Mouse (Mus musculus) heart, embryonic 15.5 days (tissue): ENCODE data around the gene Zfp473. TPM values are rescaled to one million over a fixed set of nuclear protein-coding genes. Genes with fewer than 3 reads are reported as not detected.

Source experiments
- ATAC-seq: fragments of 200-750 bp; cut with Nextera tagmentation; replicated peaks from 2 replicates; pipeline ENCODE4 v1.8.0; 2017; ENCODE audit warnings: low read depth, moderate TSS enrichment; ENCODE audit not compliant: insufficient number of reproducible peaks, insufficient read depth, low FRiP score
- H3K27ac ChIP-seq: fragments of 300-500 bp; sonication (generic); 2 replicates; pipeline ENCODE4 v1.5.1; 2015; ENCODE audit warnings: mild to moderate bottlenecking, inconsistent platforms
- H3K27me3 ChIP-seq: fragments of 300-500 bp; sonication (generic); 2 replicates; pipeline ENCODE4 v1.6.1; 2015; ENCODE audit warnings: inconsistent platforms
- H3K36me3 ChIP-seq: fragments of 300-500 bp; sonication (generic); 2 replicates; pipeline ENCODE4 v1.6.1; 2015; ENCODE audit warnings: mild to moderate bottlenecking, inconsistent platforms
- H3K4me1 ChIP-seq: fragments of 300-500 bp; sonication (generic); replicated peaks from 2 replicates; pipeline ENCODE4 v1.6.1; 2015; ENCODE audit warnings: inconsistent platforms
- H3K4me2 ChIP-seq: fragments of 300-500 bp; sonication (generic); 2 replicates; pipeline ENCODE4 v1.6.1; 2015; ENCODE audit warnings: inconsistent platforms, mild to moderate bottlenecking, moderate library complexity
- H3K4me3 ChIP-seq: fragments of 300-500 bp; sonication (generic); 2 replicates; pipeline ENCODE4 v1.5.1; 2015; ENCODE audit warnings: mild to moderate bottlenecking, inconsistent platforms
- H3K9ac ChIP-seq: fragments of 300-500 bp; sonication (generic); 2 replicates; pipeline ENCODE4 v1.6.1; 2015; ENCODE audit warnings: mild to moderate bottlenecking, inconsistent platforms
- H3K9me3 ChIP-seq: fragments of 300-500 bp; sonication (generic); replicated peaks from 2 replicates; pipeline ENCODE4 v1.6.1; 2016; ENCODE audit warnings: inconsistent platforms
- WGBS: fragments of 180-500 bp; shearing (Covaris S2); methylation state at CpG from one replicate; pipeline ENCODE4 v1.1.7; 2015; ENCODE audit warnings: mixed read lengths; 5-methylcytosine and 5-hydroxymethylcytosine counted together
- polyA plus RNA-seq: library from polyadenylated mRNA; unstranded; fragments of >200 nt; fragmentation: Nextera tagmentation; extraction: Ambion mirVana; gene quantifications from 2 replicates; pipeline ENCODE4 v1.2.1, GENCODE M21; 2015

Zfp473 gene
- polyA plus RNA-seq, 1 experiment from 2014 or later: 0.47 TPM

DNA sequence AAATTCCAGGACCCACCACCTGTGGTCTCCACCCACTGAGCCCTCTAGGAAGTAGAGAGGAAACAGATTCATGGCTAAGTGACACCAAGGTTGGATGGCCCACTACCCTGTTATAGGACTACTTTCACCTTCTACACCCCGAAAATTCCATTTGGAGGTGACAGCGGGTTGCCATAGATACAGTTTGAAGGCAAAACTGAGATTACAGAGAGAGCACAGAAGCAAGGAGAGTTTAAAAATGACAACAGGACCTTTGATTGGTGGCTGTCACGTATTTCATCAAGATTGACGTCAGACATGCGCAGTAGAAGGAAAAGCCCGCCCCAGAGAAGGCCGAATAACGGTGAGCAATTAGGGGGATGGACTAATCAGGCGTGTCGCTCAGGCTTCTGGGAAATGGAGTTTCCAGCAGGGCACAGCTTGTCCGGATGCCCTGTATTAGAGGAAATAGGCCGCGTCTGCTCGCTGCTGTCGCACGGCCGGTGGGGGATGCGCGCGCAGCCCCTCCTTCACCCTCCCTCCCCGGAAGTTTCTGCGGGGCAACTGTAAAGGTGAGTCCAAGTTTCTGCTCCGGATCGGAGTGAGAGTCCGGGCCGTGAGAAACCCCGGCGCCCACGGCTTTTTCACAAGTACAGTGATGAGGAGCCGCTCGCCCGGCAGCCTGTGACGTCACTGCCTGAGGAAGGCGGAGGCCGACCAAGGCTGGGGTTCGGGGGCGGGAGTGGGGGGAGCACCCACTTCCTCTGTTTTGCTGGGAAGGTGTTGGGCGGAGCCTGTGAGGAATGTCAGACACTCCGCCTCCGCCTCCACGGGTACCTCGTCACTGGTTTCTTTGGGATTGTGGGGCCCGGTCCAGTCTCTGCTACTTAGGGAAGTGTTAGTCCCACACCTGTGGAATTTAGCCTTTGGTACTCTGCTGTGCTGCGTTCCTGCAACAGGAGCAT, 2.5 kb downstream of the Zfp473 start, which contains the start of gene Vrk3:
Gene Vrk3 (plus strand): TSS at position 313 of the 944 bp plus-strand sequence.
- H3K9ac ChIP-seq: peak within 1 kb of the TSS; percentile 74
- peak within 1 kb of the TSS; percentile 88 for H3K27ac ChIP-seq
- peak within 1 kb of the TSS; percentile 73 for H3K4me3 ChIP-seq
- H3K4me1 ChIP-seq: peaks cover 25% of the 10 kb centered on the region
- H3K4me2 ChIP-seq: peak within 1 kb of the TSS; percentile 69
- no peaks in the 10 kb centered on the region for H3K9me3 ChIP-seq
- ATAC-seq: peak; percentile 99
- H3K36me3 ChIP-seq: peaks cover 12% of the 10 kb centered on the region
- under 1% methylated on average over 44 of the region's 44 CpGs for WGBS
- no peaks in the 10 kb centered on the region for H3K27me3 ChIP-seq

DNA sequence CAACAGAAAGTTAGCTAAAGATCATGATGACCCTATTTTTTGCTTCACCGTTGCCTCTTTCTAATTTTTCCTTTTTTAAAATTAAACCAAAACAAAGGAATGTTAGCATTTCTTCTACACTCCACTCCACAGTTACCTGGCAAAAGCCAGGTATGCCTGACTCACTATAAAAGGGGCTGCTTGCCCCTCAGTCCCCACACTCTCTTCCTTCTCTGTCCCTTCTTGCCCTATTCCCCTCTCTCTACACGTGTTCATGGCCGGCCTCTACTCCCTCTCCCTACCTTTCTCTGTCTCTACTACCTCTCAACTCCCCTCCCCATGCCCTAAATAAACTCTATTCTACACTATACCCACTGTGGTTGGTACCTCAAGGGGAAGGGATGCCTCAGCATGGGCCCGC, 3.7 kb downstream of the Zfp473 start:
- Histone ChIP-seq H3K4me1 (peaks cover 25% of the 10 kb centered on the region), H3K9me3 (no peaks in the 10 kb centered on the region), H3K36me3 (0 out of 2 replicates have a peak, but pooled peaks cover 1% of the 10 kb centered on the region), H3K27ac (no peak overlapping the region), H3K4me2 (peak overlapping the region; percentile 69), H3K9ac (no peak overlapping the region), H3K27me3 (no peaks in the 10 kb centered on the region), H3K4me3 (peak overlapping the region; percentile 73; the same call in 1 of the 2 replicates)
- ATAC-seq: no peak
- 66% methylated on average over 4 of the region's 4 CpGs for WGBS

DNA sequence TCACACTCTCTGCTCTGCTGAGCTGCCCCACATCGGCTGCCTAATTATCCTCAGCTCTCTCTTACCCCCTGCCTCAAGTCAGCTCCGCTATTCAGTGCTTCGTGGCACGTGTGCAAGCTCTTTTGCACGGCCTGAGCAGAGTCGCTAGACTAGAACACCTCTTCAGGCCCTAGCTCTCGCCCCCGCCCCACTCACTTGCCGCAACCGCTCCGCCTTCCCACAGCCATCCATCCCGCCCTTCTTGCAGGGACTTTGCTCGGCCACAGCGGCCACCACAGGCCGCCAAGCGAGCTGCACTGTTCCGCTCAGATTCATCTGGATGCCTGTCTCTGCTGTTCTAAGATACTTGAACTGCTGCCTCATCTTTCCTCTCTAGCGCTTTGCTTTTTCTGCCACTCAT, 5.8 kb downstream of the Zfp473 start:
- Histone ChIP-seq H3K9me3 (no peaks in the 10 kb centered on the region), H3K27me3 (no peaks in the 10 kb centered on the region), H3K4me2 (peak overlapping the region; percentile 89), H3K9ac (peak overlapping the region; percentile 63), H3K27ac (no peak overlapping the region), H3K4me1 (peaks cover 25% of the 10 kb centered on the region), H3K36me3 (no peaks in the 10 kb centered on the region), H3K4me3 (peak overlapping the region; percentile 52)
- peak; percentile 24; the same call in 1 of the 2 replicates for ATAC-seq
- WGBS: 0% methylated on average over 18 of the region's 18 CpGs

GRCm38 (mm10) chr7:44744270-44744669, 6.6 kb downstream of the Zfp473 start:
- Histone ChIP-seq H3K9ac (no peak overlapping the region), H3K27ac (no peak overlapping the region), H3K27me3 (no peaks in the 10 kb centered on the region), H3K4me3 (no peak overlapping the region), H3K9me3 (no peaks in the 10 kb centered on the region), H3K4me1 (peaks cover 21% of the 10 kb centered on the region), H3K36me3 (no peaks in the 10 kb centered on the region), H3K4me2 (no peak overlapping the region)
- 55% methylated on average over 9 of the region's 9 CpGs for WGBS
- ATAC-seq: no peak

DNA sequence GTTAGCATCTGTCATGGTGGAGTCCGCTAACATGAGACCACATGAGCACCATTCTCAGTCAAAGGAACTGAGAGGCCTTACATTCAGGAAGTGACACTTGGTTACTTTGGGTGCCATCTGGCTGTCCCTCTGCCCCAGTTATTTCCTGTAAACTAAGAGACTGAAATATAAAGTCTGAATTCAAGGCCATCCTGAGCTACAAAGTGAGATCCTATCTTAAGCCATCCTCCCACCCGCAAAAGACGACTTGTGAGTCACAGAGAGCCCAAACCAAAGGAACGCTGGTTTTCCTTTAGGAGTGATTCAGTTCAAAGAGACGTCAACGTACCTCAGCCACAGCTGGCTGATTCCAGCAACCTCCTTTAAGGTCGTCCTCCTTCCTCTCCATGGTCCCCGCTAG, 9.5 kb downstream of the Zfp473 start:
- no peak overlapping the region for H3K4me3 ChIP-seq
- H3K4me2 ChIP-seq: no peak overlapping the region
- H3K36me3 ChIP-seq: no peaks in the 10 kb centered on the region
- no peak overlapping the region for H3K9ac ChIP-seq
- no peaks in the 10 kb centered on the region for H3K9me3 ChIP-seq
- no peak overlapping the region for H3K27ac ChIP-seq
- ATAC-seq: no peak
- peaks cover 10% of the 10 kb centered on the region for H3K4me1 ChIP-seq
- H3K27me3 ChIP-seq: no peaks in the 10 kb centered on the region
- WGBS: 75% methylated on average over 8 of the region's 8 CpGs

GRCm38 (mm10) chr7:44733723-44734122, 17.1 kb downstream of the Zfp473 start:
- Histone ChIP-seq H3K4me3 (no peak overlapping the region), H3K27me3 (no peaks in the 10 kb centered on the region), H3K4me2 (no peak overlapping the region), H3K9ac (no peak overlapping the region), H3K36me3 (no peaks in the 10 kb centered on the region), H3K27ac (no peak overlapping the region), H3K4me1 (no peaks in the 10 kb centered on the region), H3K9me3 (no peaks in the 10 kb centered on the region)
- no peak for ATAC-seq
- 77% methylated on average over 9 of the region's 9 CpGs for WGBS

DNA sequence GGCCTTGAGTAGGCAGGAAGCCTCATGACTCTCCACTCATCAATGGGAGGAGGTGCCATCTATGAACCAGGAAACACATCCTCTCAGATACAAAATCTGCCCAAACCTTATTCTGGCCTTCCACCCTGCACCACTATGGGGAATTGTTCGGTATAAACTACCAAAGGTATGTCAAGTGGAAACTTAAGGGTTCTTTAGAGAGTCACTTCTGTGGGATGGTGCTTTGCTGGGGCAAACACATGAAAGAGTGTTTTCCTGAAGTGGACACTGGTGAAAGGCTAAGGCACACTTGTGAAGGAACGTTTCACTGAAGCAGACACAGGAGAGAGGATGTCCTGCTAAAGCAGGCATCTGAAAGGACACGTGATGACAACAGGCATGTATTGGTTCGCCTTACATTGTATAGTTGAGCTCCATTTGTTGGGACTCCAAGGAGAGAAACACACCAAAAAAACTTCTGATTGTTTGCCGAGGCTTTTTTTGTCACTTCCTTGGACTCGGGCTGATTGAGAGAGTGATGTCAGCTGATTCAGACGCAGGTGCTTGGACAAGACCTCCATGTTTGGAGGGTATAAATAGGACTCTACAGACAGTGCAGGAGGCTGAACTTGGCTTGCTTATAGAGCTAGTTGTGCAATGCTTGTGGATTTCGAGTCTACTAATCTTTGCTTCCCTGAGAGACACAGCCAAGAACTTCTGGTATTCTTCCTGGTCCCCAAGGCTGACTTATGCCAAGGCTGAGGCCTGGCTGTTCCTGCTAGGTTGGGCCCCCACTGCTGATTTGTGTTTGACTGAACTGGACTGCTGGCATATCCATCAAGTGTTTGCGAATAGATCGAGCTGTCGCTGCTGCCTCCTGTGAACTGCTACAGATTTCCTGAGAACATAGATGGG, 22.5 kb downstream of the Zfp473 start:
- Histone ChIP-seq H3K27ac (no peak overlapping the region), H3K9me3 (no peaks in the 10 kb centered on the region), H3K36me3 (no peaks in the 10 kb centered on the region), H3K4me3 (no peak overlapping the region), H3K9ac (no peak overlapping the region), H3K27me3 (peaks cover 4% of the 10 kb centered on the region; the same call in 1 of the 2 replicates), H3K4me1 (no peaks in the 10 kb centered on the region), H3K4me2 (no peak overlapping the region)
- no peak for ATAC-seq
- 74% methylated on average over 11 of the region's 11 CpGs for WGBS

- H3K27ac ChIP-seq: no peak overlapping the region
- no peak overlapping the region for H3K4me3 ChIP-seq
- WGBS: 49% methylated on average over 5 of the region's 5 CpGs
- H3K4me2 ChIP-seq: no peak overlapping the region
- no peaks in the 10 kb centered on the region for H3K36me3 ChIP-seq
- no peak for ATAC-seq
- H3K27me3 ChIP-seq: peaks cover 4% of the 10 kb centered on the region; the same call in 1 of the 2 replicates
- H3K9me3 ChIP-seq: no peaks in the 10 kb centered on the region
- no peaks in the 10 kb centered on the region for H3K4me1 ChIP-seq
- no peak overlapping the region for H3K9ac ChIP-seq
Observed at GRCm38 (mm10) chr7:44727151-44727550, 23.7 kb downstream of the Zfp473 start.

DNA sequence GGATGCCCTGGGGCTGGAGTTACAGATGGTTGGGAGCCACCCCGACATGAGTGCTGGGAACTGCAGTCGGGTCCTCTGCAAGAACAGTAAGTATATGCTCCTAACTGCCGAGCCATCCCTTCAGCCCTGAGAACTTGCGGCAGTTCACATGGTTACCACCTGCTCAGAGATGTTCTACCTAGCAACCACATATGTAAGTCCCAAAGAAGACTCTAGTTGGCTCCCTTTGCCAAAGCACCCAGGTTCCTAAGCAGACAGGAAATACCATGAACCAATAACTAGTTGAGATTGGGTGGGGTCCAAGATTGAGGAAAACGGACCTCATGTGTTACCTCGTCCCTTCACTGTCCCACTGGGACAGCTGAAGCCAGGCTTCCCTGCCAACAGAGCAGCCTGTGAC, 24.5 kb downstream of the Zfp473 start:
- no peak overlapping the region for H3K9ac ChIP-seq
- 64% methylated on average over 6 of the region's 6 CpGs for WGBS
- H3K4me2 ChIP-seq: no peak overlapping the region
- no peaks in the 10 kb centered on the region for H3K4me1 ChIP-seq
- no peaks in the 10 kb centered on the region for H3K9me3 ChIP-seq
- peaks cover 4% of the 10 kb centered on the region; the same call in 1 of the 2 replicates for H3K27me3 ChIP-seq
- H3K27ac ChIP-seq: no peak overlapping the region
- no peaks in the 10 kb centered on the region for H3K36me3 ChIP-seq
- ATAC-seq: no peak
- H3K4me3 ChIP-seq: no peak overlapping the region

- no peak for ATAC-seq
- Histone ChIP-seq H3K9me3 (no peaks in the 10 kb centered on the region), H3K27me3 (peaks cover 4% of the 10 kb centered on the region; the same call in 1 of the 2 replicates), H3K4me2 (no peak overlapping the region), H3K27ac (no peak overlapping the region), H3K4me3 (no peak overlapping the region), H3K4me1 (no peaks in the 10 kb centered on the region), H3K36me3 (no peaks in the 10 kb centered on the region), H3K9ac (no peak overlapping the region)
- WGBS: 22% methylated on average over 7 of the region's 7 CpGs
Observed at GRCm38 (mm10) chr7:44724316-44724715, 26.5 kb downstream of the Zfp473 start.

GRCm38 (mm10) chr7:44722058-44722457, 28.8 kb downstream of the Zfp473 start:
- whole genome bisulfite sequencing: 71% methylated on average over 5 of the region's 5 CpGs
- Histone ChIP-seq H3K9me3 (no peaks in the 10 kb centered on the region), H3K4me3 (no peak overlapping the region), H3K9ac (no peak overlapping the region), H3K4me2 (no peak overlapping the region), H3K27me3 (peaks cover 4% of the 10 kb centered on the region; the same call in 1 of the 2 replicates), H3K4me1 (no peaks in the 10 kb centered on the region), H3K36me3 (no peaks in the 10 kb centered on the region), H3K27ac (no peak overlapping the region)
- no peak for ATAC-seq
